Mouse (Mus musculus) limb, embryonic 15.5 days (tissue): ENCODE results near the gene Efcab8. TPM values are rescaled to one million over a fixed set of nuclear protein-coding genes. Genes with fewer than 3 reads are reported as not detected.

ENCODE experiments used
- ATAC-seq: fragments of 200-750 bp; cut with Nextera tagmentation; 2 replicates; pipeline ENCODE4 v1.8.0; 2017; ENCODE audit warnings: low read depth, moderate TSS enrichment; ENCODE audit not compliant: insufficient number of reproducible peaks, low FRiP score, low TSS enrichment
- H3K27ac ChIP-seq: fragments of 300-500 bp; sonication (generic); 2 replicates; pipeline ENCODE4 v1.5.1; 2015; ENCODE audit warnings: moderate library complexity, mild to moderate bottlenecking, inconsistent platforms
- H3K27me3 ChIP-seq: fragments of 300-500 bp; sonication (generic); 2 replicates; pipeline ENCODE4 v1.6.1; 2015; ENCODE audit warnings: inconsistent platforms
- H3K36me3 ChIP-seq: fragments of 300-500 bp; sonication (generic); 2 replicates; pipeline ENCODE4 v1.6.1; 2015; ENCODE audit warnings: inconsistent platforms
- H3K4me1 ChIP-seq: fragments of 300-500 bp; sonication (generic); 2 replicates; pipeline ENCODE4 v1.6.1; 2015; ENCODE audit warnings: inconsistent platforms
- H3K4me2 ChIP-seq: fragments of 300-500 bp; sonication (generic); 2 replicates; pipeline ENCODE4 v1.6.1; 2015; ENCODE audit warnings: mild to moderate bottlenecking, inconsistent platforms
- H3K4me3 ChIP-seq: fragments of 300-500 bp; sonication (generic); 2 replicates; pipeline ENCODE4 v1.5.1; 2015; ENCODE audit warnings: mild to moderate bottlenecking, inconsistent platforms
- H3K9ac ChIP-seq: fragments of 300-500 bp; sonication (generic); 2 replicates; pipeline ENCODE4 v1.6.1; 2015; ENCODE audit warnings: inconsistent platforms
- H3K9me3 ChIP-seq: fragments of 300-500 bp; sonication (generic); 2 replicates; pipeline ENCODE4 v1.6.1; 2016; ENCODE audit warnings: inconsistent platforms
- WGBS: fragments of 180-500 bp; shearing (Covaris S2); methylation state at CpG from one replicate; pipeline ENCODE4 v1.1.7; 2015; 5-methylcytosine and 5-hydroxymethylcytosine counted together
- polyA plus RNA-seq: library from polyadenylated mRNA; unstranded; fragments of >200 nt; fragmentation: Nextera tagmentation; extraction: Ambion mirVana; gene quantifications from 2 replicates; pipeline ENCODE4 v1.2.1, GENCODE M21; 2015

The Efcab8 gene
- polyA plus RNA-seq, 1 experiment from 2014 or later = not detected

DNA sequence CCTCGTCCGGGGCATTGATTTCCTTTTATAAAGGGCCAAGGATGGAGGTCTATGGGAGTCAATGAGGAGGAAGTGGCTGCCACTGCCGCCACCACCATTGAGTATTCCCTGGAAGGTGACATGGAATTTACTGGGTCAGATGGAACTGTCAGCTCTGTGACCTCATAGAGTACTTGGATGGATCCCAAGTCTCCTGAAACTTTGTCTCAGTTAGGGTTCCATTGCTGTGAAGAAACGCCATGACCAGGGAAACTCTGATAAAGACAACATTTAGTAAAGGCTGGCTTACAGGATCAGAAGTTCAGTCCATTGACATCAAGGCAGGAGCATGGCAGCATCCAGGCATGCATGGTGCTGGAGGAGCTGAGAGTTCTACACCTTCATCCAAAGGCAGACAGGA, 91.3 kb downstream of the Efcab8 start, which contains the start of gene Sun5:
Gene Sun5 (minus strand): TSS at position 101 of the 400 bp plus-strand sequence.
- H3K27ac ChIP-seq = no peak within 1 kb of the TSS
- H3K36me3 ChIP-seq = no peaks in the 10 kb centered on the region
- H3K9me3 ChIP-seq = no peaks in the 10 kb centered on the region
- H3K4me2 ChIP-seq = no peak within 1 kb of the TSS
- H3K4me3 ChIP-seq = no peak within 1 kb of the TSS
- 85% methylated on average over 4 of the region's 4 CpGs for WGBS
- H3K27me3 ChIP-seq = no peaks in the 10 kb centered on the region
- no peak for ATAC-seq
- H3K9ac ChIP-seq = no peak within 1 kb of the TSS
- H3K4me1 ChIP-seq = no peaks in the 10 kb centered on the region

DNA sequence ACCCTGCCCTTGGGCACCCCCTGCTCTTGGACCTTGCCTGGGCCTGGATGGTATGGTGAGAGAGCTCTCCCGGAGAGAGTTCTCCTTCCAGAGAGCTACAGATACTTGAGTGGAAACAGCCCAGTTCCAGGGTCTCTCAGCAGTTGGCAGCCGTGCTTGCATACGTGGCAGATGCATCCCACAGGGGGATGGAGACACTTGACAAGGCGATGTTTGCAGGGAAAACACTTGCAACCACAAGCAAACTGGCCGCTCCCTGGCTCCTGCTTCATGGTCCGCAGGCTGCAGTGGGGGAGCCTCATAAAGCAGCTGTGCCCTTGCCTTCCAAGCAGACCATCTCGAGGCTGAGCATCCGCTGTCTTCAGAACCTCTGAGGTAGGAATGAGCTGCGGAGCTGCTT, 95.0 kb downstream of the Efcab8 start, which contains the start of gene Bpifb2:
Gene Bpifb2 (plus strand): TSS at position 301 of the 400 bp plus-strand sequence.
- ATAC-seq = no peak

More for the DNA sequence above, 95.0 kb downstream of the Efcab8 start, which contains the start of gene Bpifb2:
- Histone ChIP-seq H3K27me3 (no peaks in the 10 kb centered on the region), H3K36me3 (no peaks in the 10 kb centered on the region), H3K9ac (no peak within 1 kb of the TSS), H3K4me1 (no peaks in the 10 kb centered on the region), H3K9me3 (no peaks in the 10 kb centered on the region), H3K4me3 (no peak within 1 kb of the TSS), H3K27ac (no peak within 1 kb of the TSS), H3K4me2 (no peak within 1 kb of the TSS)
- 77% methylated on average over 9 of the region's 9 CpGs for WGBS

Other genes starting within 250 kb of the Efcab8 start
- gene Nol4l, start 250.0 kb upstream of the Efcab8 start, polyA plus RNA-seq = 7.6 and 8.5 TPM in 2 replicates
- gene Commd7, start 147.2 kb upstream of the Efcab8 start, polyA plus RNA-seq = 78.8 and 83.6 TPM in 2 replicates
- 6.2 and 6.8 TPM in 2 replicates for gene Dnmt3b, start 130.5 kb upstream of the Efcab8 start, polyA plus RNA-seq
- gene Dnmt3c, start 83.3 kb upstream of the Efcab8 start, polyA plus RNA-seq = 0.06 and 0.07 TPM in 2 replicates
- 218 TPM in 2 replicates for gene Mapre1, start 38.7 kb upstream of the Efcab8 start, polyA plus RNA-seq
- gene Sun5, start 91.2 kb downstream of the Efcab8 start, polyA plus RNA-seq = not detected in 2 replicates
- not detected in 2 replicates for gene Bpifb2, start 95.1 kb downstream of the Efcab8 start, polyA plus RNA-seq
- gene Bpifb6, start 120.5 kb downstream of the Efcab8 start, polyA plus RNA-seq = not detected in 2 replicates
- not detected in 2 replicates for gene Bpifb3, start 138.3 kb downstream of the Efcab8 start, polyA plus RNA-seq
- not detected in 2 replicates for gene Bpifb4, start 158.3 kb downstream of the Efcab8 start, polyA plus RNA-seq
- not detected in 2 replicates for gene Bpifa6, start 195.0 kb downstream of the Efcab8 start, polyA plus RNA-seq
- 0.41 TPM in 1 of 2 replicates, not detected in the other for gene Bpifa2, start 228.3 kb downstream of the Efcab8 start, polyA plus RNA-seq